Mouse (Mus musculus) heart, embryonic 14.5 days (tissue): ENCODE measurements around the gene Prr5l. TPM values are rescaled to one million over a fixed set of nuclear protein-coding genes. Genes with fewer than 3 reads are reported as not detected.
"Not testable (repeated sequence)": the region's sequence is repeated elsewhere in the genome, so short reads cannot be mapped to it uniquely, and the experiment has no call there.

Source experiments
- ATAC-seq: fragments of 200-750 bp; cut with Nextera tagmentation; 2 replicates; pipeline ENCODE4 v1.8.0; 2017; ENCODE audit warnings: low read depth, moderate TSS enrichment; ENCODE audit not compliant: insufficient number of reproducible peaks, insufficient read depth, low FRiP score
- H3K27ac ChIP-seq, 2 experiments: fragments of 200-500 bp in 1 of 2; fragments of 300-500 bp in 1 of 2; sonication (generic) in 1 of 2; replicated peaks in 1 of 2; 2 replicates each; pipeline ENCODE4 v1.5.1; 2012 to 2014; ENCODE audit warnings: low read depth in 2 of 2, low read length in 2 of 2, control low read depth in 1 of 2, mild to moderate bottlenecking in 1 of 2, mixed read lengths in 1 of 2; ENCODE audit not compliant: control insufficient read depth in 1 of 2, insufficient read depth in 1 of 2
- H3K27me3 ChIP-seq: fragments of 300-500 bp; sonication (generic); 2 replicates; pipeline ENCODE4 v1.6.1; 2014; ENCODE audit warnings: mild to moderate bottlenecking, low read length, control low read depth; ENCODE audit not compliant: control insufficient read depth, insufficient read depth
- H3K36me3 ChIP-seq: fragments of 300-500 bp; sonication (generic); 2 replicates; pipeline ENCODE4 v1.6.1; 2014; ENCODE audit warnings: mild to moderate bottlenecking, control low read depth, low read length, mixed read lengths; ENCODE audit not compliant: control insufficient read depth, insufficient read depth
- H3K4me1 ChIP-seq, 2 experiments: fragments of 200-500 bp in 1 of 2; fragments of 300-500 bp in 1 of 2; sonication (generic) in 1 of 2; 2 replicates each; pipeline ENCODE4 v1.6.1; 2012 to 2014; ENCODE audit warnings: low read length in 2 of 2, control low read depth in 1 of 2, mixed read lengths in 1 of 2; ENCODE audit not compliant: control insufficient read depth in 2 of 2, insufficient read depth in 2 of 2
- H3K4me2 ChIP-seq: fragments of 300-500 bp; sonication (generic); 2 replicates; pipeline ENCODE4 v1.6.1; 2014; ENCODE audit warnings: mild to moderate bottlenecking, low read length
- H3K4me3 ChIP-seq, 2 experiments: fragments of 200-500 bp in 1 of 2; fragments of 300-500 bp in 1 of 2; sonication (generic) in 1 of 2; 2 replicates each; pipeline ENCODE4 v1.5.1; 2012 to 2014; ENCODE audit warnings: low read length in 2 of 2, mild to moderate bottlenecking in 2 of 2, control low read depth in 1 of 2, low read depth in 1 of 2, moderate library complexity in 1 of 2; ENCODE audit not compliant: control insufficient read depth in 1 of 2, insufficient read depth in 1 of 2
- H3K9ac ChIP-seq: fragments of 300-500 bp; sonication (generic); 2 replicates; pipeline ENCODE4 v1.6.1; 2014; ENCODE audit warnings: mild to moderate bottlenecking, low read length
- H3K9me3 ChIP-seq: fragments of 300-500 bp; sonication (generic); 2 replicates; pipeline ENCODE4 v1.6.1; 2016; ENCODE audit warnings: low read length, control low read depth; ENCODE audit not compliant: control insufficient read depth
- WGBS: fragments of 180-500 bp; shearing (Covaris S2); extraction: QIAGEN DNeasy Blood & Tissue Kit; methylation state at CpG from one replicate; pipeline ENCODE4 v1.1.7; 2014; 5-methylcytosine and 5-hydroxymethylcytosine counted together
- polyA plus RNA-seq: library from polyadenylated mRNA; unstranded; fragments of >200 nt; fragmentation: Nextera tagmentation; extraction: Ambion mirVana; gene quantifications from 2 replicates; pipeline ENCODE4 v1.2.1, GENCODE M21; 2014

Gene Prr5l
- polyA plus RNA-seq, 1 experiment from 2014 or later, result 7.2 TPM

DNA sequence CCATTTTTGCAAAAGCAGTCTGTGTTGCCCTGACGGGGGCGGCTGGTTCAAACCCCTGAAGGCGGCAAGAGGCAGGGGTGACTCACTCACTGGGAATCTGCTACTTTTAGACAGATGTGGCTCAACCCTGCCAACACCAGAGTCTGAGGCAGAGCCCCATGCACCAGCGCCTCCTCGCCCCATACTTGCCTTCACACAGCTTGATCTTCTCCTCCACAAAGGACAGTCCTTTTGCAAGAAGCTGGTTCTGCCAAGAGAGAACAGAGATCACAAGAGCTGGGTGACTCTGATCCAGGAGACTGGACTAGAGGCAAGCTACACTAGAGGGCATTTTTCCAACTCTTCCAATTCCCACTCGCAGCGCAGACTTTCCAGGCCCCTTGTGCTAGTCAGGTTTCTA is 136.3 kb downstream of the Prr5l start:
- H3K36me3 ChIP-seq, result no peaks in the 10 kb centered on the region
- H3K9ac ChIP-seq, result no peak overlapping the region
- no peaks in the 10 kb centered on the region for H3K27me3 ChIP-seq
- H3K27ac ChIP-seq, result no peak overlapping the region
- ATAC-seq, result no peak
- WGBS, result 61% methylated on average over 7 of the region's 7 CpGs
- H3K4me3 ChIP-seq, result no peak overlapping the region
- no peaks in the 10 kb centered on the region for H3K9me3 ChIP-seq
- no peak overlapping the region for H3K4me2 ChIP-seq
- peaks cover 7 to 11% of the 10 kb centered on the region in 2 experiments; a peak in 3 of 4 replicates for H3K4me1 ChIP-seq

GRCm38 (mm10) chr2:101745656-101746055 is 137.2 kb downstream of the Prr5l start:
- H3K4me1 ChIP-seq, H3K4me2 ChIP-seq, ATAC-seq, H3K4me3 ChIP-seq, H3K36me3 ChIP-seq, H3K9ac ChIP-seq, H3K9me3 ChIP-seq, H3K27me3 ChIP-seq, H3K27ac ChIP-seq: not testable (repeated sequence)
- WGBS, result no CpG with 5 or more reads among the region's 2 CpGs

GRCm38 (mm10) chr2:101742072-101742860 is 140.6 kb downstream of the Prr5l start:
- no peaks in the 10 kb centered on the region for H3K9me3 ChIP-seq

GRCm38 (mm10) chr2:101741653-101742052 is 141.2 kb downstream of the Prr5l start:
- Histone ChIP-seq H3K36me3 (no peaks in the 10 kb centered on the region), H3K4me2 (no peak overlapping the region), H3K9me3 (no peaks in the 10 kb centered on the region), H3K4me1 (peaks cover 0 to 2% of the 10 kb centered on the region in 2 experiments; a peak in 1 of 4 replicates), H3K27me3 (no peaks in the 10 kb centered on the region), H3K4me3 (no peak overlapping the region), H3K9ac (no peak overlapping the region), H3K27ac (no peak overlapping the region)
- ATAC-seq, result no peak
- 82% methylated on average over 8 of the region's 8 CpGs for WGBS

More at GRCm38 (mm10) chr2:101742072-101742860, 140.6 kb downstream of the Prr5l start:
- no peak overlapping the region for H3K27ac ChIP-seq
- H3K4me2 ChIP-seq, result no peak overlapping the region
- H3K27me3 ChIP-seq, result no peaks in the 10 kb centered on the region
- ATAC-seq, result no peak
- no peak overlapping the region for H3K4me3 ChIP-seq
- WGBS, result 81% methylated on average over 7 of the region's 7 CpGs
- no peak overlapping the region for H3K9ac ChIP-seq
- H3K36me3 ChIP-seq, result no peaks in the 10 kb centered on the region
- H3K4me1 ChIP-seq, result peaks cover 0 to 3% of the 10 kb centered on the region in 2 experiments; a peak in 1 of 4 replicates

DNA sequence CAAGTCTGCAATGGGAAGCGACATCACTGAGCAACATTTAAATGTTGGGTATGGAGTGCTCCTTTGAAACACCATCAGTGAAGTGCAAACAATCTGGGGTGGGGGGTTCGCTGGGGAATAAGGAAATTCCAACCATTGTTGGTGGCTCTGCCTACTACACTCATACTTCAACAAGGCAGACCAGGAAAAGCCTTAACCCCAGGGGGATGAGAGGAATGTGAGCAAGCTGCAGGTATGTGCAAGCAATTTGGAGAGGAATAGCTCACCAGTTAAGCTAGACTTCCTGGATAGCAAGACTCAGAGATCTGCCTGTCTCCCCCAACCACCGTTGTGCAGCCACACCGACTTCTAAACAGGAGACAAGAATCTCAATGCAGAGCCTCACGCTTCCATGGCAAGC is 142.9 kb downstream of the Prr5l start:
- WGBS, result 56% methylated on average over 5 of the region's 5 CpGs
- Histone ChIP-seq H3K9ac (no peak overlapping the region), H3K27ac (no peak overlapping the region), H3K36me3 (no peaks in the 10 kb centered on the region), H3K4me1 (peaks cover 0 to 2% of the 10 kb centered on the region in 2 experiments; a peak in 1 of 4 replicates), H3K4me2 (no peak overlapping the region), H3K9me3 (no peaks in the 10 kb centered on the region), H3K4me3 (no peak overlapping the region), H3K27me3 (no peaks in the 10 kb centered on the region)
- ATAC-seq, result no peak

GRCm38 (mm10) chr2:101733564-101733963 is 149.3 kb downstream of the Prr5l start:
- WGBS, result 54% methylated on average over 3 of the region's 3 CpGs
- Histone ChIP-seq H3K4me1 (peaks cover 2 to 3% of the 10 kb centered on the region in 2 experiments; a peak in 1 of 4 replicates), H3K27ac (no peak overlapping the region), H3K9me3 (no peaks in the 10 kb centered on the region), H3K4me2 (no peak overlapping the region), H3K36me3 (no peaks in the 10 kb centered on the region), H3K4me3 (no peak overlapping the region), H3K27me3 (no peaks in the 10 kb centered on the region), H3K9ac (no peak overlapping the region)
- ATAC-seq, result 0 out of 2 replicates have a peak, but pooled peaks have one; percentile 26

DNA sequence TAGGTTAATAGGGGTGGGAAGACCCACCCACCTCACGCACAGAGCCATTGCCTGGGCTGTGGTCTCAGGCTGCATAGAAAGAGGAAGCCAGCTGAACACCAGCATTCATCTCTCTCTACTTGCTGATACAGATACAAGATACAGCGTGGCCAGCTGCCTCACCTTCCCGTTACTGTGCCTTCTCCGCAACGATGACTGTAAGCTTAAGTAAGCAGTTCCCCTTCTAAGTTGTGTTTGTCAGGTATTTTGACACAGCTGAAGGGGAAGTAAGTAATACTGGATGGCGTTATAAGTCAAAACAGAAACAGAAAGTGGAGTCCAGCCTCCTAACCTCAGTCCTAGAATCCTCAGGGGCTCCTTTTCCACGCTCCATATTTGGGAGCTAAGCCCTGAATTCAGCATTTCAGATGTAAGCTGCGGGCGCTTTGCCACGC is 150.0 kb downstream of the Prr5l start:
- peaks cover 2 to 3% of the 10 kb centered on the region in 2 experiments; a peak in 1 of 4 replicates for H3K4me1 ChIP-seq
- WGBS, result 82% methylated on average over 10 of the region's 10 CpGs
- H3K27me3 ChIP-seq, result no peaks in the 10 kb centered on the region
- no peak overlapping the region for H3K4me3 ChIP-seq
- no peaks in the 10 kb centered on the region for H3K9me3 ChIP-seq
- ATAC-seq, result no peak
- H3K9ac ChIP-seq, result no peak overlapping the region
- no peak overlapping the region for H3K4me2 ChIP-seq
- H3K36me3 ChIP-seq, result 0 out of 2 replicates have a peak, but pooled peaks cover 3% of the 10 kb centered on the region
- H3K27ac ChIP-seq, result no peak overlapping the region
